Mouse (Mus musculus) heart, embryonic 10.5 days (tissue): Measurements from ENCODE around the gene Ccl27a. TPM values are rescaled to one million over a fixed set of nuclear protein-coding genes. Genes with fewer than 3 reads are reported as not detected.

Experiments
- DNase-seq: peaks from one replicate; pipeline ENCODE4 v3.0.0-alpha.2; 2017; ENCODE audit warnings: low spot score
- H3K27ac ChIP-seq: fragments of 300-500 bp; sonication (generic); 2 replicates; pipeline ENCODE4 v1.5.1; 2016; ENCODE audit warnings: mild to moderate bottlenecking
- H3K27me3 ChIP-seq: fragments of 300-500 bp; sonication (generic); 2 replicates; pipeline ENCODE4 v1.6.1; 2016; ENCODE audit warnings: mild to moderate bottlenecking; ENCODE audit not compliant: poor library complexity, insufficient read depth, severe bottlenecking
- H3K36me3 ChIP-seq: fragments of 300-500 bp; sonication (generic); 2 replicates; pipeline ENCODE4 v1.6.1; 2016; ENCODE audit warnings: mild to moderate bottlenecking, moderate library complexity
- H3K4me1 ChIP-seq: fragments of 300-500 bp; sonication (generic); 2 replicates; pipeline ENCODE4 v1.6.1; 2016; ENCODE audit warnings: mild to moderate bottlenecking
- H3K4me3 ChIP-seq: fragments of 300-500 bp; sonication (generic); 2 replicates; pipeline ENCODE4 v1.5.1; 2016; ENCODE audit warnings: mild to moderate bottlenecking, moderate library complexity
- H3K9me3 ChIP-seq: fragments of 300-500 bp; sonication (generic); 2 replicates; pipeline ENCODE4 v1.6.1; 2016; ENCODE audit warnings: mild to moderate bottlenecking, moderate library complexity
- WGBS: fragments of 180-500 bp; shearing (Covaris S2); methylation state at CpG from one replicate; pipeline ENCODE4 v1.1.7; 2016; 5-methylcytosine and 5-hydroxymethylcytosine counted together
- polyA plus RNA-seq: library from polyadenylated mRNA; unstranded; fragments of >200 nt; fragmentation: Nextera tagmentation; extraction: Ambion mirVana; gene quantifications from 2 replicates; pipeline ENCODE4 v1.2.1, GENCODE M21; 2016

Ccl27a gene
- polyA plus RNA-seq, 1 experiment from 2014 or later: 38.1 TPM

DNA sequence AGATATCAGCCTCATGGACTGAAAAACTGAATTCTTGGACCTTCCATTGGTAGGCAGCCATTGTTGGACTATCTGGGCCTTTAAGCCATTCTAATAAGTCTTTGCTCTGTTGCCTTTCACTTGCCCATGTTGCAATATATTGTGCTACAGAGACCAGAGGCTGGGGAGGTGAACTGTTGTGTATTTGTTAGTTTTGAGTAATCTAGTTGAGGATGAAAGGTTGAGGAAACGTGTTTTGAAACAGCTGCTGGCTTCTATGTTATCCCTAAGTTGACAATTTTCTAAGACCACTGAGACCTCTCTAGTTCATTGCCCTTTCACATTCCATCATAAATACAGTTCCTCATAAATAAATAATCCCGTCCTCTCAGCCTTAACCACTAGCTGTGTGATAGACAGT is 29.9 kb downstream of the Ccl27a start:
- Histone ChIP-seq H3K4me3 (no peak overlapping the region), H3K9me3 (no peaks in the 10 kb centered on the region), H3K27ac (no peak overlapping the region), H3K4me1 (peaks cover 21% of the 10 kb centered on the region), H3K27me3 (0 out of 2 replicates have a peak, but pooled peaks cover 3% of the 10 kb centered on the region), H3K36me3 (peaks cover 5% of the 10 kb centered on the region)
- 70% methylated on average over 2 of the region's 2 CpGs for WGBS
- DNase-seq: no peak

DNA sequence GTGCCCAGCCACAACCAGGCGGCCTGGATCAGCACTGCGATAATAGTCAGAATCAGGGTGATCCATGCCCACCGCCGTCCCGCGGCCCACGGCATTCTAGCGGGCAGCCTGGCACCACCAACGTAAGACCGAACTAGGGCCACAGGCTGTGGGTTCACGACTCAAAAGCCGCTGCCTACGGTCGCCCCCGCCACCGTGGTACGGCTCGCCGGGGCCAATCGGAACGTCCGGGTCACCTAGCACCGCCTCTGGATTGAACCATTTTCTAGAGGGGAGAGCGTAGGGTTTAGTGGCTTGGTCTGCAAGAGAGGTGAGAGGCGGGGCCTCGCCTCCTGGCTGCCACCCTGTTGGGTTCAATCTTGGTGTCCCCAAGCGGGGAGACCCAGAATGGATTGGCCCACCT is 32.9 kb downstream of the Ccl27a start:
- WGBS: under 1% methylated on average over 27 of the region's 27 CpGs
- Histone ChIP-seq H3K27me3 (no peaks in the 10 kb centered on the region), H3K27ac (peak overlapping the region; percentile 88), H3K9me3 (no peaks in the 10 kb centered on the region), H3K4me3 (peak overlapping the region; percentile 76), H3K36me3 (peaks cover 15% of the 10 kb centered on the region), H3K4me1 (peaks cover 22% of the 10 kb centered on the region)
- DNase-seq: peak; percentile 97

DNA sequence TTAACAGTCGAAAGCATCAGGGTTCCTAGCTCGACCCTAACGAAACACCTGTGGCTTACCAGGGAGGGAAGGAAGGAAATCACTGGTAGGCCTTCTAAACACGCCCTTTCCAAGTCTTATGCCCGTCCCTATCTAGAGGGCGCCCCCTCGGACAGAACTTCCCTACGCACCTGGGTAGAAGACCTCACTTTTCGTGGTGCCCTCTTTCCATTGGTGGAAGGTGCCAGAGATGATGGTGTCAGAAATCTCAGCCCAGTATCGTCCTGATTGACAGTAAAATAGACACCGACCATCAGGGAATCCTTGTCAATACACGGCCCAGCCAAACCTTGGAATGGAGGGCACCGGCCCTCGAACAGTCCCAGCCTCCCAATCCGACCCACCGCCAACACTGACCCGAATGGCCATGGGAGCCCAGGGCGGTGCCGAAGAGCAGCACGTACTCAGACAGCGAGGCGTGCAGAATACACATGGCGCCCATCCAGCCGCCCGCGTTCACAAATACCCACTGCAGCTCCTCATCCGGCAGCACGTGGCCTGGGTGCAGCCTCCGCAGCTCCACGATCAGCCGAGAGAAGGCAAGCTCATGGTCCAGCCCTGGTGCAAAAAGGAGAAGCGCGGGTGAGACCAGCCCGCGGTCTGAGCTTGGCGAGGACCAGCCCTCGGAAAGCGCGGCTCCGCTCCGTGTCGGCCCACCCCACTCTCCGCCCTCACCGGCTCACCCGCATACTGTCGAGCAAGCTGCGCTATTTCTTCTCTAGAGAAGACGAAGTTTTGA is 33.5 kb downstream of the Ccl27a start:
- peak; percentile 81 for DNase-seq
- H3K27ac ChIP-seq: peak overlapping the region; percentile 88

DNA sequence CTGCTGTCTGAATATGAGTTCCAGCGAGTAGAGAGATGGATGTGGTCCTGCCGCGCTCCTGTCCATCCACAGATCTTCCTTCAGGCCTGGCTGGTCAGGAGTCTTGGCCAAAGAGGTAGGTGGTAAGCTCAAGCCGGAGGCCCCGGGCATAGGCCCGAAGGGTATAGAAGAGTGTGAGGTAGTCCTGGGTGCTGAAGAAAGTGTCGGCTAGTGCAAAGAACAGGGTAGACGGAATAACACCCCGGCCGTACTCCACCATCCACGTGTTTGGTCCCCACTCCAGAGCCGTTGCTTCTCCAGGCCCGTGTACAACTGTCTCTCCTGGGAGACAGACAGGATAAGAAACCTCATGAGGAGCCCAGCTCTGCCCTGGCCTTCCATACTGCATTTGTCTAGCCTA is 34.8 kb downstream of the Ccl27a start:
- H3K36me3 ChIP-seq: peaks cover 15% of the 10 kb centered on the region
- 91% methylated on average over 13 of the region's 13 CpGs for WGBS
- peaks cover 22% of the 10 kb centered on the region for H3K4me1 ChIP-seq
- peaks cover 4% of the 10 kb centered on the region; the same call in 1 of the 2 replicates for H3K27me3 ChIP-seq
- no peak overlapping the region for H3K27ac ChIP-seq
- no peak for DNase-seq
- H3K9me3 ChIP-seq: no peaks in the 10 kb centered on the region
- H3K4me3 ChIP-seq: 0 out of 2 replicates have a peak overlapping the region, but pooled peaks have one; percentile 76

More for the DNA sequence above, 33.5 kb downstream of the Ccl27a start:
- 1% methylated on average over 48 of the region's 48 CpGs for WGBS
- H3K36me3 ChIP-seq: peaks cover 15% of the 10 kb centered on the region
- H3K27me3 ChIP-seq: no peaks in the 10 kb centered on the region
- H3K4me1 ChIP-seq: peaks cover 22% of the 10 kb centered on the region
- H3K4me3 ChIP-seq: peak overlapping the region; percentile 76
- H3K9me3 ChIP-seq: no peaks in the 10 kb centered on the region

DNA sequence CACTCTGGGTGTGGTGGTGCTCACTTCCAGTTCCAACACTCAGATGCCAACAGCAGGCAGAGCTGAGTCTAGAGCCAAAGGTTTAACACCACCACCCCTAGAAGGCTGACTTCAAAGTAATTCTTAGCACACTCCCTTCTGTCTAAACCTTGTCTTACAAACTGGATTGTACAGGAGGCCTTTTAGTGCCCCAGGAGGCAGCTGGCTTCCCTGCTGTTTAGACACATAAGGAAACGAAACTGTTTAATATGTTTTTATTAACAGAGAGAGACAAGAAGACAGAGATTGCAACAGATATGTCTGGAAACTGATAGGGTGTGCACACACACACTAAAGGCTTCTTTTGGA is 35.8 kb downstream of the Ccl27a start:
- H3K27ac ChIP-seq: no peak overlapping the region
- no peak overlapping the region for H3K4me3 ChIP-seq
- no peaks in the 10 kb centered on the region for H3K9me3 ChIP-seq
- H3K36me3 ChIP-seq: peaks cover 15% of the 10 kb centered on the region
- DNase-seq: no peak
- peaks cover 14% of the 10 kb centered on the region for H3K27me3 ChIP-seq
- peaks cover 22% of the 10 kb centered on the region for H3K4me1 ChIP-seq
- WGBS: 73% methylated on average over 1 of the region's 1 CpGs

DNA sequence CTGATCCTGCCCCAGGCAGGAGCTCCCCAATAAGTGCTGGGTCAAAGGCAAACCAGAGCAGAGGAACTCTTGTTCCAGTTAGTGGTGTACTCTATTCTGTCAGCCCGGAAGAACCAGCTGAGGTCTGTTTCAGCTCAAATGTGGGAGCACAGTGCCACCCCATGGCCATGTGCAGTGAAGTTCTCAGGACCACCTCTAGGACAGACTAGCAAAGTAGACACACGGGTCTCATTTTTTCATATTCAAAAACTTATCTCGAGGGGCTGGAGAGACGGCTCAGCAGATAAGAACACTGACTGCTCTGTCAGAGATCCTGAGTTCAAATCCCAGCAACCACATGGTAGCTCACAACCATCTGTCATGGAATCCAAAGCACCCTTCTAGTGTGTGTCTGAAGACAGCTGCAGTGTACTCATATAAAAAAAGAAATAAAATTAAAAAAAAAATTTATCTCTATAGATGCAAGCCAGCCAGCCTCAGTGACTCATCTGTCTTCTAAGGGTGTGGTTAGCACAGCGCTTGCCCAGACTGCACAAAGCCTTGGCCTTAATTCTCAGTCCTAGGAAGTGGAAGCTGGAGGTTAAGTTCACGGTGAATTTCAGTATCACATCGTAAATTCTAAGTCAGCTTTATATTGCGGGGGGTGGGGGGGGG is 36.3 kb downstream of the Ccl27a start:
- peaks cover 19% of the 10 kb centered on the region for H3K27me3 ChIP-seq
- H3K4me3 ChIP-seq: no peak overlapping the region
- no peak for DNase-seq
- peaks cover 22% of the 10 kb centered on the region for H3K4me1 ChIP-seq
- H3K36me3 ChIP-seq: peaks cover 15% of the 10 kb centered on the region
- H3K9me3 ChIP-seq: no peaks in the 10 kb centered on the region
- WGBS: 50% methylated on average over 8 of the region's 8 CpGs
- H3K27ac ChIP-seq: no peak overlapping the region

DNA sequence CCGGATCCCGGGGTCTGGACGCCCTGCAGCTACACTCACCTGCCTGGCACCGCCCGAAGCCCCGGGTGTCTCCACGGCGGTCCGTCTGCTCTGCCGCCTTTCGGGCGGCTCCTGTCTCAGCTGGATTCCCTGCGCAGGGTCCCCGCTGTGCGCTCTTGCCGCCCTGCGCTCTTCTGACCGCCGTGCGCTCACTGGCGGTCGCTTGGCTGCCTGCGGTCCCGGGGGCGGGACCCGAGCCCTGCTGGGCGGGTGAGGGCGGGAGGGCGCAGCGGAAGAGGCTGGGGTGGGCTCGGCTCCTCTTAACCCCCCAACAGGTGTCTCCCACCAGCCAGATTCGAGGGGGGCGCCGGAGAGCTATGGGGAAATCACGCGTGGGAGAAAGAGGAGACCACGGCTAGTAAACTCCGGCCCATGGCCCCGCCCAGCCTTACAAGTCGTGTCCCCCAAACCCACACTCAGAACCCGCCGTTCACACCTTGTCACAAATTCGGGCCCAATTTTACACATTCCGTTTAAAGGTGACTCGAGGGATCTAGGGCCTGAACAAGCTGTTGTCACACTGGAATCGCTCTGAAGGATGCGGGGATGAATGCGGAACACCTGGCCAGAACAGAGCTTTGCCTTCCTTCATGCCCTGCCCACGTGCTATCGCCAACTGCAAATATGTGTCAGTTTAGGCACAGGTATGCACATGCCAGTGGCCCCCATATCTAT is 42.8 kb downstream of the Ccl27a start, which contains the start of gene Arid3c:
TSS of gene Arid3c (minus strand) at position 91 of the 714 bp plus-strand sequence.
- Histone ChIP-seq H3K27me3 (peaks cover 84% of the 10 kb centered on the region), H3K9me3 (no peaks in the 10 kb centered on the region), H3K27ac (no peak within 1 kb of the TSS), H3K36me3 (no peaks in the 10 kb centered on the region), H3K4me3 (peak within 1 kb of the TSS; percentile 59), H3K4me1 (peaks cover 9% of the 10 kb centered on the region)
- 3% methylated on average over 50 of the region's 50 CpGs for WGBS
- no peak for DNase-seq

DNA sequence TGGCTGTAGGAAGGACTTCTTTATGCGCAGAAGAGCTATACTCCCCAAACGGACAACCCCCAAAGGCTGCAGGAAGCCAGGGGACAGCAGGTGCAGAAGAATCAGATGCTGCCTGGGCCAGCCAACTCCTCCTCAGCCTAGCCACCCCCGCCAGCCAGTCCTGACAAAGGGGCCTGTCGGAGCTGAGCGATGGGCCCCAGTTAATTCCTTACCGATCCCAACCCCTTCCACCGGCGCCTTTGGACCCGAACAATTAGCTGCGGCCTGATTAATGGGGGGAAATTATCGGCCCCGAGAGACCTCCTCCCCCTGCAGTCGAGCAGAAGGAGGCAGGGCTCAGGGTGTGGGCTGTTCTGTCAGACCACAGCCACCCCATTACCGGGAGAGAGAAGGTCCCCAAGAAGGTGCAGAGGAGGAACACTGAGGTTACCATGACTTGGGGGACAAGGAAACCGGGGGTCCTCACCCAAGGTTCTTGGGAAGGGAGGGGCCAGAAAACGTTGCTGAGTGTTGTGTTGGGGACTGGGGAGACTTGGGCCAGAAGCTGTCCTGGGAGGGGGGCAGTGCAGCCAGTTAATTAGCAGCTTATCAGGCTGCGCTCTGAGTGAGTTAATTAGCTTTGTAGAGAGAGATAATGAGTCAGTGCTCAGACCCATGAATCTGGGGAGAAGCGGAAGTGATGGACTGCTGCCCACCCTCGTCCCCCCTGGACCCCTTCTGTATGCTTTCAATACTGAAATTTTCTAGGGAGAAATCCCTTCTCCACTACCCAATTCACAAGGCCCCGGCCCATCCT is 47.0 kb downstream of the Ccl27a start:
- no peak overlapping the region for H3K4me3 ChIP-seq
- 14% methylated on average over 20 of the region's 20 CpGs for WGBS
- DNase-seq: no peak

DNA sequence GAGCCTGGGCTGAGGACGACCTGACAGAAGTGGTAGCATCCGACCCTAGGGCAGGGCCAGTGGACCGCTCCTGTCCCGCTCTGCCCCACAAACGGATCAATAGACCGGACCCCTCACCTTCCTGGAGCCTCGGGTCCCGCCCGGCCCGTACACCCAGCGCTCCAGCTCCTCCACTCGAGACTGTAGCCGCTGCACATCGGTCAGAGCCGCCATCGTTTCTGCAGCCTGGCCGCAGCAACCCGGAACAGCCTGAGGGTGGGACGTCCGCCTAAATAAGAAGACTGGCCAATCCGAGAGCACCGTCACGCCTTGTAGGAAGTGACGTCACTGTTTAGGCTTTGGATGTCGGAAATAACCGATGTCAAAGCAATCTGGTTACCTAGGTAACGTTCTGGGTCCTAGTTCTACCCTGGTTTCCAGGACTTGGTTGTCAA is 51.1 kb downstream of the Ccl27a start, which contains the start of gene Dctn3:
TSS of gene Dctn3 (minus strand) at position 253 of the 434 bp plus-strand sequence.
- peak within 1 kb of the TSS; percentile 83 for H3K27ac ChIP-seq
- under 1% methylated on average over 27 of the region's 27 CpGs for WGBS

More for the DNA sequence above, 47.0 kb downstream of the Ccl27a start:
- Histone ChIP-seq H3K9me3 (no peaks in the 10 kb centered on the region), H3K27me3 (peaks cover 85% of the 10 kb centered on the region), H3K27ac (no peak overlapping the region), H3K36me3 (no peaks in the 10 kb centered on the region), H3K4me1 (peaks cover 21% of the 10 kb centered on the region)

More for the DNA sequence above, 51.1 kb downstream of the Ccl27a start, which contains the start of gene Dctn3:
- Histone ChIP-seq H3K4me3 (peak within 1 kb of the TSS; percentile 80), H3K9me3 (no peaks in the 10 kb centered on the region), H3K4me1 (peaks cover 19% of the 10 kb centered on the region), H3K27me3 (peaks cover 44% of the 10 kb centered on the region), H3K36me3 (peaks cover 29% of the 10 kb centered on the region)
- DNase-seq: peak; percentile 97

Other genes starting within 250 kb of the Ccl27a start
- gene Fam219a, start 204.7 kb downstream of the Ccl27a start, polyA plus RNA-seq: 1.5 and 2.2 TPM in 2 replicates
- 1.4 and 1.7 TPM in 2 replicates for gene Dnaic1, start 204.5 kb downstream of the Ccl27a start, polyA plus RNA-seq
- gene Enho, start 133.9 kb downstream of the Ccl27a start, polyA plus RNA-seq: 5.3 and 8.9 TPM in 2 replicates
- gene Cntfr, start 77.2 kb downstream of the Ccl27a start, polyA plus RNA-seq: 2.6 and 8.9 TPM in 2 replicates
- gene Il11ra1, start 74.3 kb downstream of the Ccl27a start, polyA plus RNA-seq: 144 and 147 TPM in 2 replicates
- 54.5 and 71.3 TPM in 2 replicates for gene Rpp25l, start 60.7 kb downstream of the Ccl27a start, polyA plus RNA-seq
- gene Dctn3, start 51.1 kb downstream of the Ccl27a start, polyA plus RNA-seq: 143 and 146 TPM in 2 replicates
- not detected in 2 replicates for gene Arid3c, start 43.1 kb downstream of the Ccl27a start, polyA plus RNA-seq
- 52.7 and 69.7 TPM in 2 replicates for gene Galt, start 19.0 kb downstream of the Ccl27a start, polyA plus RNA-seq
- 79.3 and 97.8 TPM in 2 replicates for gene Sigmar1, start 18.1 kb downstream of the Ccl27a start, polyA plus RNA-seq
- gene Gm21541, start 129.4 kb upstream of the Ccl27a start, polyA plus RNA-seq: not detected in 2 replicates
- 1.2 and 1.7 TPM in 2 replicates for gene Gm20878, start 167.3 kb upstream of the Ccl27a start, polyA plus RNA-seq
- 0.06 and 0.07 TPM in 2 replicates for gene Fam205a4, start 191.8 kb upstream of the Ccl27a start, polyA plus RNA-seq